Mouse (Mus musculus): ENCODE data around the gene Crtc3. TPM values are rescaled to one million over a fixed set of nuclear protein-coding genes. Genes with fewer than 3 reads are reported as not detected.

Crtc3 gene
- total RNA-seq, 2 experiments from 2014 or later, result 5.6 to 26.9 TPM

DNA sequence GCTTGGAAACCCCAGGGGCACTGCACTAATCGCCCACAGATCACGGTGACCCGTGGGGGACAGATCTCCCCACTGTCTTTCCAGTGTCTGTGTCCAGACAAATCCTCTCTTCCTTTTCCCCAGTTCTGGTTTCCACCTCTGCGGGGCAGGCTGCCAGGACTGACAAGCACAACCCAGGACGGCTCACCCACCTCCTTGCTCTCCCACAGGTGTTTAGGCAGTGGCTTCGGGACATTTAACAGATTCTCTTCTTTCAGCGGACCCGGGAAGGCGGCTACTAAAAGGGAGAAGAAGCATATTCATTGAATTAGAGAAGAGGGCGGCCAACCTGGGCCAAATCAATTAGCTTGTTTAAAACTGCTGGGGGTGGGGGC is 83.1 kb downstream of the Crtc3 start:
- no peak for ATAC-seq (replicated peaks; ENCODE audit: poor library complexity)

DNA sequence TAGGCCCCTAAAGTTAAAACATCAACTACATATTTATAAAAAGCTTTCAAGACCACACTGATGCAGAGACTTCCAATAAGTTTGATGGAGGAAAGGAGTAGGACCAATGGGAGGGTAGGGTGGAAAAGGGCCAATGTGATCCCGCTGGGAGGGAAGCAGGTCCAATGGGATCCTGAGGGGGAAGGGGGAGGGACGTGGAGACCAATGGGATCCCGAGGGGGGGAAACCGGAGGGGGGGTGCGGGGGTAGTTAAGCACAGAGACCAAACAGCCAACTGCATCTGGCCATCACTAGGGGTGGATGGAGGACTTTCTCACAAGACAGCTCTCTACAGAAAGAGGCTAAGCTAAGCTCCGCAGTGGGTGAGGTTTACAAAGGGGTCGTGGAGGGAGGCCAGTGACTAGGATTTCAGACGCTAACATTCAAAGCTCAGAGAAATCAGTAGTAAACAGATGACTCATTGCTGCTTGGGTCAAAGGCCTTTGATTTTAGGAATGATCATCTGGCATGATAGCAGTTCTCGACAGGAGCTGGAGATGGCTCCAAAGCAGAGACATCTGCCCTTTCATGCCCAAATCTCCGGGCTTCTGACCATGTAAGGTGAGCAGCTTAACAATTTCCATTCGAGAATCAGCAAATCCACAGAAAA is 83.6 kb downstream of the Crtc3 start:
- no peak for ATAC-seq (replicated peaks; ENCODE audit: poor library complexity)

DNA sequence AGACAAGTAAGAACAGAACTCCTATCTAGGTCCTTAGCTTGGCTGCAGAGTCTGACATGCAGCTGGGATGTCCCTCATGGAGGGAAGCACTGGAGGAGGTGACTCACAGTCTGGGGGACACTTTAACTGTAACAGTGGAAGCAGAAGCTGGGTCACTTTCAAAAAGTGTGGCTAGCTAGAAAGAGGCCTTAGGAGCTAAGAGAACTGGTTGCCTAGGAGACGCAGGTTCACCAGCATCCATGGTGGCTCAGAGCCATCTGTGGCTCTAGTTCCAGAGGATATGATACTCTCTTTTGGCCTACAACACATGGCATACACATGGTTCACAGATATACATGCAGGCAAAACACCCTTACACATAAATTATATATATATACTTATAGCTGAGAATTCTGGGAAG is 86.1 kb downstream of the Crtc3 start:
- ATAC-seq (replicated peaks; ENCODE audit: poor library complexity), result no peak

DNA sequence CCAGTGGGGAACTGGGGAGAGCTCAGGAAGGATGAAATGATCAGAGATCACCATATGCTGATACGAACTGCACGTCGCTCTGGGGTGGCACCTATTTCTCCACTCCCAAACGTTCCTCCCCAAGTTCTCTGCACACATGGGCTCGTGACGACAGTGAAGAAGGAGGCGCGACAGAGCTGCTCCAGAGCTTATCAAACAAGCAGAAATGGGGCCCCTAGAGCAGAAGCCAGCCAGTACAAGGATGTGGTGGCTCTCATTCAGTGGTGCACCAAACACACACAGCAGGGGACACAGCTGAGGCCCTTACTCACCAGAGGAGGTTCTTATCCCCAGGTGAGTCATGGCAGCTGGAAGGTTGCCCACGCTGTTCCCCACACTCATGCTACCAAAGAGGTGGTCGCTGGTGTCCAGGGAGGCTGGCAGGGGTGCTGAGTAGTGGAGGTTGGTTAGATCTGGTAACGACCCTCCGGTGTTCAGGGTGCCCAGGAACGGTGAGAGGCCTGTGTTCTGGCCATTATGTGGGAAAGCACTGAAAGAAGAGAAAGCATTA is 90.2 kb downstream of the Crtc3 start:
- no peak for ATAC-seq (replicated peaks; ENCODE audit: poor library complexity)

DNA sequence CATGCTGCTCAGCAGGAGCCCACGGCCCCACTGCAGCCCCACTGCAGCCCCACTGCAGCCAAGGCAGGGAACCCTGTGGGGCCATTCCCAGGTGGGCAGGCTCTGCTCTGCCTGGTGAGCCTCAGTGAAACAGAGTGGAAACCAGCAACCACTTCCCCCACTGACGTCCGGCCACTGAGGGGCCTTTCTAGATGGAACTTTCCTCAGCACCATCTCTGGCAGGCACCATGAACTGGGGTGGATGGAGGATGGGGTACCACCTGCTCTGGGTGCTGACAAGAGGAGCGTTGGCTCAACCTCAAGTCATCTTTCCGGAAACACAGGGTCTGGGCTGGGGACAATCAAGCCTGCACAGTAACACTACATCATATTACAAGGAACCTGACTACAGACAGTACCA is 90.8 kb downstream of the Crtc3 start:
- ATAC-seq (replicated peaks; ENCODE audit: poor library complexity), result no peak

DNA sequence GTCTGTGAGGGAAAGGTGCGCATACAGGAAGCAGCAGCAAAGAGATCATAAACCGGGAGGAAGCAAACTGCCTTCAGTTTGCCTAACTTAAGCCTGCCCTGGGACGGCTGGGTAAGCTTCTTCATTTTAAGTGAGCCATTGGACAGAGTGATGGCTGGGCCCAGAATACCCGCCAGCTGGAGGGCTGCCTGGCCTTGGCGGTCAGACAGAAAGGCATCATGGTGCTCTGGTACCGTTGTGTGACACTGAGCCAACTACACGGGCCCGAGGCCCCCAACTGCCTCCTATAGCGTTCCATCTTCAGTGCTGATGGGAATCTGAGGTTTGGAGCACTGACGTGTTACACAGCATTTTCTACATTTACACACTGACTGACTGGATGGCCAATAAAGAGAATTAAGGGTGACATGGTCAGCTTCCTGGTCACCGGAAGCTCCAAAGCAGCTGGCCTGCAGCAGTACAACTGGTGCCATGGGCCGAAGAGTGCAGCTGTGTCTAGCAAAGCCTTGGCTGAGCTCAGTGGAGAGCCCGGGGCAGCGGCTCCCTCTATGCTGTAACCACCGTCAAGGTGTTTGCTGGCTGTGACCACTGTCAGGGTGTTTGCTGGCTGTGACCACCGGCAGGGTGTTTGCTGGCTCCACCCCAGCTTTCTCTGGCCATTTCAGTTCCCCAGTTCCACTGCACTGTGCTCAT is 99.5 kb downstream of the Crtc3 start:
- ATAC-seq (replicated peaks; ENCODE audit: poor library complexity), result no peak

DNA sequence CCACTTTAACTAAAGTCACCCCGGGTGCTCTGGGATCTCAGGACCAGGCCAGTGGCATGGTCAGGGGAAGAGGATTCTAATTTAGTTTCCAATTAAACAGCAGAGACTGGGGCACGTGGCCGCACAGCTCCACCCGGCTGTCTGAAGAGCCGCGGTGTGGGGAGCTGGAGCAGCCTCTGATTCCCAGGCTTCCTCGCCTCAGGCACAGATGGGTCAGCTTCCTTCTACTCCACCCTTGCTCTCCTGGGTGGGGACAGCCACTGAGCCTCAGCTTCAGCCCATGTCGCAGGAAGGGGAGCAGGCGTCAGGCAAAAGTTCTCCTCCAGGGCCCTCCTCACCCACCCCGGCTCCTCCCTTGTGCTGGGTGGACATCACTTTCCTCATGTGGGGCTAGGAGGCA is 101.0 kb downstream of the Crtc3 start:
- no peak for ATAC-seq (replicated peaks; ENCODE audit: poor library complexity)

DNA sequence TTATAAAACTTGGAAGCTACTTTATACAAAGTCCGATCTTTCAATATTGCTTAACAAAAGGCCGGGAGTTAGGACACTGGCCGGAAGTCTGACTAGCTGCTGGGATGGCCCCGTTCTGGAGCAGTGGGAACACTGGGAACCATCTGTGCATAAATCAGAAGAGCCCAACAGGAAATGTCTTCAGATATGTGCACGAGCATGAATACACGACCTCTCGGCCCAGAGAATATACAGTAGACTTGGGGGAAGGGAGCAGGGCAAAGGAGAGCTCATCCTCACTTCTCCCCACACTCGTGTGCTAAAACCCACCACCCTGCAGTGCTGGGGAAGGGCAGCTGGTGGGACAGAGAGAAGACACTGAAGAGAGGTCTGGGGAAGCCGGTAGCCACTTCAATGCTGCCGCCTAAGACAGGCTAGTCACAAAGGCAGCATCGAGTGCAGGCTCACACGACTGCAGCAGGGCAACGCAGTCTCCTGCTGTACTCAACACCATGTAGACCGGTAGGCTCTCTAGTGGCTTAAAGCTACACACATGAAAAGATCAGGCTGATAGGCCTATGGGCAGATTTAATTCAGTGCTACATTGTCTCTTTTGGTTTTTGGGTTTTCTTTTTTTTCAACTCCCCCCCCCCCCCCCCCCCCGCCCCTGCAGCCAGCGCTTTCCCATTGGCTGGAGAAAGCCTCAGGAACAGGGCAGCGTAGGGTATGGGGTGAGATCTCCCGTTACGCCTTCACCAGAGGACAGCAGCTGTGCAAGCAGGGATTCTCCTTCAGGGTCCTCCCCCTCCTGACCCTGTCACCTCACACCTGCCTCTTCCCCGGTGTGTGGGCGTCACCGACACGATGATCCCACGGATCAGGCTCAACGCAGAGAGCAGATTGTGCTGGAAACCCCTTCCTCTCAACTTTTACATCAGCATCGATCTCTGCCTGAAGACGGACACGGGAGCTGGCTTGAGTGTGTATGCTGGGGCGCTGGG is 101.7 kb downstream of the Crtc3 start:
- no peak for ATAC-seq (replicated peaks; ENCODE audit: poor library complexity)

DNA sequence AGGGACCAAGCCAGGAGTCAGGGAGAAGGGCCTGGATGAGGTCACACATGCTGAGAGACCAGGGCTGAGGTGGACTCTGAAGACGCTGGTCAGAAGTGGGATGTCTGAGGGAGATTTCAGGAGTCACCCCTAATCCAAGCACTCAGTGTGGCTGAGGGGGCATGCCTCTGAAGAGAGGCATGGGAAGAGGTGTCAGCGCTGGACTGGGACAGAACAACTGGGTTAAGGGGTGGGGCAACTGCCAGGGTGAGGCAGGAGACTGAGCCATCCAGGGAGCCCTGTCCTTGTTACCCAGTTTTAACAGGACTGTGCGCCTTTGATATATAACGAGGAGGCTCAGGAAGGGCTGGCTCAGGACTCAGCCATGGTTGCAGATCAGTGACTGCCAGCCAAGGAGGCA is 102.5 kb downstream of the Crtc3 start:
- ATAC-seq (replicated peaks; ENCODE audit: poor library complexity), result no peak

DNA sequence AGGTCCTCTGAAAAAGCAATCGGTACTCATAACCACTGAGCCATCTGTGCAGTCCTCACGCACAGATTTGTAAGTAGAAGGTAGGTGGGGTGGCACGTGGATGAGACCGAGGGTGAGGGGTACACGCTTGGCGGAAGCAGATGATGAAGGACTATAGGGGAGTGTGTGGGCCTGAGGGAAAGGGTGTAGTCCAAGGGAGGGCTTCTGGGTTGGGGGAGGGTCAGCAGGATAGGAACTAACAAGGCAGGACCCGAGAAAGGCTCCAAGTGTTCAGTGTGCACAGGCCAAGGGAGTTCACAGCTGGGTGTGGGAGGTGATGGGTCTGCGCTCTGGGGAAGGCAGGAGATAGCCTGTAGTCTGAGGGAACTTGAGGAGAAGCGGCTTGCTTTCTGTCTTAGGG is 103.3 kb downstream of the Crtc3 start:
- no peak for ATAC-seq (replicated peaks; ENCODE audit: poor library complexity)

DNA sequence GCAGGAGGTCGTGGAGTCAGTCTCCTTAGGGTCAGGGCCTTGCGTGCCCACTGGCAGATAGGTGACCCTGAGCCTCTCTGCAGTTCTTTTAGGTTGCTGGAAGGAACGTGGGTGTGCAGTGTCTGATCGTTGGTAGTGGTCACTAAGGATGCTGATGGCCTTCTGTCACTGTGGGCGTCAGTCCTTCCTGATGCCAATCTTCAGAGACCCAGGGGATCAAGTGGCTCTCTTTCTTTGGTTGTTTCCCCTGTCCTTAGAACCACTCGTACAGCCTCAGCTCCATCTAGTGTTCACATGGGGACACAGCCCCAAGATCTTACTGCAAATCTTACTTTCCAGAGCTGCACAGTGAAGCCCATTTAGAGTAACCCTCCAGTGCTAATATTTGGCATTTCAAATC is 104.7 kb downstream of the Crtc3 start:
- peak; percentile 77 for ATAC-seq (replicated peaks; ENCODE audit: poor library complexity)

DNA sequence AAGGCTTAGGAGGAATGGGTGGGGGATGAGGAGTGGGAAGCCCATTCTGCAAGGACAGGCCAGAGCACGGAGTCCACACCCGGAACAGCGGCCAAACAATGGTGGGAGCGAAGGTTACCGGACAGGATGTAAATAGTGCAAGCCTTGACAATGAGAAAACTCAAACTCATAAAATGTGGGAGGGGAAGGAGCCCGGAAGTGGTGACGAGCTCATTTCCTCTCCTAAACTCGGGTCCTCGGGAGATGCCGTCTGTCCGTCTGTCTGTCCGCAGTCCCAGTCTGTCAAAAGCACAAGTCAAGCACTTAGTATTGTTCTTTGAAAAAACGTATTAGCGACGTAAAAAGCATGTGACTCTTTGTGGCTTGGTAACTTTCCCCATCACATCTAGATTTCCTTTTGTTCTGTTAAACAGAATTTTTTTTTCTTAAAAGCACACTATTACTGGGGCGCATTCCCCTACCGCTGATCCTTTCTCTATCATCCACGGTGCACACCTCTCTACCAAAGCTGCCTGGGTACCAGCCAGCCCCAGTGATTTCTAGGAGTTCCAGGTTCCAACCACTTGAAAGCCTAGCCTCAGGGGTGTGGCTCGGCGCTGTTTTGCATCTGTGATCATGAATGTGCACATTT is 105.7 kb downstream of the Crtc3 start:
- peak; percentile 30; the same call in 1 of the 2 replicates for ATAC-seq (replicated peaks; ENCODE audit: poor library complexity)

DNA sequence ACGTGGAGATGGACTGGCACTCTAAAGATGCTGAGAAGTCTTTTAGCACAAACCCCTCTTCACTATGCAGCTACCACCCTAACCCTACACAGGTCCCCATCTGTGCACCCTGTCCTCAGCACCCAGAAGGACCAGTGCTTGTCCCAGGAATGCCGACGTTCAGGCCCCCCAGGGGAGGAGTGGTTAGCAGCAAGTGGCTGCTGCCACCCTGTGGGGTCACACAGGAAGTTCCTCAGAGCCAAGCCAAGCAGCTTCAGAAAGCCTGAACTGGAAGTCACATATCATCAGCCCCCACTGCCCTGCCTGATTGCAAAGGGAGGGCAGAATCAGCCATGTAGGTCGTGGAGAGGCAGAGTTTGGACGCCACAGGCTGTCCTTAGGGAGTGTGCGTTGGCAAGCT is 108.3 kb downstream of the Crtc3 start:
- ATAC-seq (replicated peaks; ENCODE audit: poor library complexity), result peak; percentile 58

DNA sequence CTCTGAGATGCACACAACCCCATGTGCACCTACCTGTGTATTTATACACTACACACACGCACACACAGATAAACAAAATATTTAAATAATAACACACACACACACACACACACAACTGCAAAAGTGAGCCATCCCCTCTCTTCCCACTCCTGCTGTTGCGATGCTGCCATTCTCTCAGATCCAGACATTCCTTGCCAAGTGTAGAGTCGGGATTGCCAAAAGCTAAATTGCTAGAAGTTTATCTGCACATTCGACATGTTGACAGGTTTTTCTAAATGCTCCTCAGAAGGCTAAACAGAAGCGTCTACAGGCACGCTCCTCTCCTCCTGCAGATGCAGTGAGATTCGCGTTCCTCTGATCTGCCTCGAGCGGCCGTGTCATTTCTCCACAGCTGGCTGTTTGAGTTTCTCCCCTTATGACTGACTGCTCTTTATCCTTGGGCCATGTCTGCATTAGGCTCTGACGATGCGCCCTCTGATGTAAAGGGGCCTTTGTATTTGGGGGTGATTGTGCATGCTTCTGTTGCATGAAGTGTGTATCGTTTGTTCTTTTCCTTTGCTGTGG is 111.2 kb downstream of the Crtc3 start:
- ATAC-seq (replicated peaks; ENCODE audit: poor library complexity), result no peak

DNA sequence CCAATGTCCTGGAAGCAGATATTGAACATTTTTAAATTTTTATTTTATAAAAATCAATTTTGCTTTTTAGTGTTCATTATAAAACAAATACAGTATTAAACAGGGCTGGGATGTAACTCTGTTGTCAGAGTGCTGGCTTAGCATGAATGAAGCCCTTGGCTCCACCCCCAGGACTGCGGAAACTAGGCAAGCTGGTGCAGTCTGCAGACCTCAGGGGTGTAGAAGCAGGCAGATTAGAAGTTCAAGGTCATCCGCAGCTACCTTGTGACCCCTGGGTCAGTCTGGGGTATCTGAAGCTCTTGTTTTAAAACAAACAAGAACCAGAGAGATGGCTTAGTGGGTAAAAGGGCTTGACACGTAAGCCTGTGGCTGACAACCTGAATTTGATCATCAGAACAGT is 112.1 kb downstream of the Crtc3 start:
- no peak for ATAC-seq (replicated peaks; ENCODE audit: poor library complexity)

DNA sequence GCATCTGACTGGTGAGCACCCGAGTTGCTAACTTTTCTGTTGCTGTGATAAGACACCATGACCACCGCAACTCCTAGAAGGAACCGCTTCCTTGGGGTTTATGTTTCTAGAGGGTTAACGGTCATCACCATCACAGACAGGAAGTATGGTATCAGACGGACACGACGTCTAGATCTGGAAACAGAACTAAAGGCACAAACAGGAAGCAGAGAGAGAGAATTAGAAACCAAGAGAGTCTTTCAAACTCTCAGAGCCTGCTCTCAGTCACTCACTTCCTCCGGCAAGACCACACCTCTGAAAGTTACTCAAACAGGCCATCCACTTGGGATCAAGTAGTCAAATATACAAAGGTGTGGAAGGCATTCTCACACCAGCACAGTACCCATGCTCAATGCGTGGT is 112.9 kb downstream of the Crtc3 start:
- peak; percentile 59 for ATAC-seq (replicated peaks; ENCODE audit: poor library complexity)

DNA sequence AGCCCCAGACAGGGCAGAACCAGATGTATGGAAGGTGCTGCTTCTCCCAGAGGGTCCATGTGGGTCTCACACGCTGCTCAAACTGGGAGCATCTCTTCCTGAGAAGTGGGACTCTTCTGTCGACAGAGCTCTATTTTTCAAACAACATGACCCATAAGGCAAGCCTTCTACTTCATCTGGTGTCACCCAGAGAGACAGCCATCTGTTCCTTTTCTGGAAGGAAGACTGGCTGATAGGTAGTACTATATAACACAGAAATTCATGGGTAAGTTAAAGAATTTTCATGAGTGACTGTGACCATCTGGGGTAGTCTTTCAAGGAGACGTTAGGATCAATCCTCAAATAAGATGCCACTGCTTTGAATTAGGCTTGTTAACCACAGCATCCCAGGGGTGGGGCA is 115.6 kb downstream of the Crtc3 start:
- no peak for ATAC-seq (replicated peaks; ENCODE audit: poor library complexity)

DNA sequence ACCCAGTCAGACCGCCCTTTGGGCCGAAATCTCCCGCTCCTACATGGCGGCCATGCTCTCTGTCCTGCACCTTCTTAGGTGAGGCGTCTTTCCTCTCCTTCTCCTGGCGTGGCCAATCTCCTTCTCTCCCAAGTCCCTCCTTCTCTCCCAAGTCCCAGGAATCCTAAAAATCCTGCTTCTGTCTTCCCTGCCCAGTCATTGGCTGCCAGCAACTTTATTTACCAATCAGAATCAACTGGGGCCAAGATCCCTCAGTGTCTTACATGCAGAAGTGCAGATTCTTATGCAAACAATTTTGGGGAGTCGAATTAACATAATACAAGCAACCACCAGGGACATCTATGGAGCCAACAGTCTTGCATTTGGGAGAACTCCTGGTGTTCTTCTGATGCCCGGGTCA is 120.7 kb downstream of the Crtc3 start:
- no peak for ATAC-seq (replicated peaks; ENCODE audit: poor library complexity)

DNA sequence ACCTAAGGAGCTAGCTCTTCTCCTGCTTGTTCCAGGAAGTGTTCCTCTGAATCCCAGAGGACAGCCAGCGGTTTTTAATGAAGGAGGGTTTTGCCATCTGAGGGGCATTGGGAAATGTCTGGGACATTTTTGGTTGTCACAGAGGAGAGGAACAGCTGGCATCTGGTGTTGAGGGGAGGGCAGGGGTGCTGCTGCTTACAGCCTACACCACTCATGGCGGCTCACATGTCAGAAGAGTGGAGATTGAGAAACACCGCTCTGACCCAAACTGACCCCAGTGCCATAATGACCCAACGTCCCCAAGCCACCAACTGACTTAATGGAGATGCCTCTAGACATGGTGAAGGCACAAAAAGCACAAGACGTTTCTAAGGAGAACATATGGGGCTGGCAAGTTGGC is 126.7 kb downstream of the Crtc3 start:
- ATAC-seq (replicated peaks; ENCODE audit: poor library complexity), result peak; percentile 52

DNA sequence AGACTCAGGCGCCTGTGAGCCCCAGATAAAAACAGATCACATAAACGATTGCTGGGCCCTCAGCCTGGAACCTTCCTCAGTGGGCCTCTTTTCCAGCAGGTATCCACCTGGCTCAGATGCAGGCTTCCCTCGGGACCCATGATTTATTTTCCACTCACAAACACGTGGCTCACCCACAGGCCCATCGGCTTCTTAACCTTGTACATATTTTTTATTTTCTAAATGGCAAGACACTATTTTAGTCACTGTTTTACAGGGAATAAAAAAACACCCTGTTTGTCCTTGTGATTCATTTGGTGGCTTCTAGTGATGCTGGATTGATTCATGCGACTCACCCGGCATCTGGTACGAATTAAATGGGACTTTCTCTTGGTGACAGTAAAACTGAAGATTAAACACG is 127.4 kb downstream of the Crtc3 start:
- no peak for ATAC-seq (replicated peaks; ENCODE audit: poor library complexity)

DNA sequence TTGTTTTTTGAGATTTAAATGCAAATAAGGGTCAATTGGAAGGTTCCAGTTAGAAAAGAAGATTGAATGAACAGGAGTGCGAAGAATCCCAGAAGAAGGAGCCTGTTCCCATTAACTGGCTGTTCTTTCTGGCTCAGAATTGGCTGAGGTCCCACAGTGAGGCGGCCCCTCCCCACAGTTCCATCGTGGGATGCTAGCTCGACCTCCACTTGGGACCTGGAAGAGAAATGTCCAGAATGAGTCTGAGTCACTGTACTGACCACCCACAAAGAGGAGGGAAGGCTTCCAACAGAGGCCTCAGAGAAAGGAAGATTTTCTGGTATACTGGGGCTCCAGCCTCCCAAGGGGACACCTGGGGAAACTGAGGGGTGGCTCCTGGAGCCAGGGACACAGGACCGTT is 130.1 kb downstream of the Crtc3 start:
- ATAC-seq (replicated peaks; ENCODE audit: poor library complexity), result no peak

All from megakaryocyte progenitor cell, adult 5-6 weeks (primary cell).